Mouse (Mus musculus) small intestine, adult 2 months (tissue): ENCODE measurements around the gene Marf1.

ENCODE experiments used
- CTCF ChIP-seq: fragments of 200-500 bp; IDR thresholded peaks from 2 replicates; pipeline ENCODE4 v1.5.1; 2012; ENCODE audit warnings: low read depth, mild to moderate bottlenecking, control low read depth, inconsistent platforms, low read length, moderate library complexity, mixed read lengths; ENCODE audit not compliant: insufficient replicate concordance, insufficient read length; ENCODE audit errors: extremely low read depth
- POLR2A ChIP-seq: fragments of 200-500 bp; IDR thresholded peaks from 2 replicates; pipeline ENCODE4 v1.6.1; 2012; ENCODE audit warnings: low read depth, mild to moderate bottlenecking, control low read depth, inconsistent platforms, low read length, moderate library complexity

- TF ChIP-seq CTCF (no peak), POLR2A (peak; percentile 95)
These were observed at the start of gene Marf1, which contains the start of gene Nde1 for GRCm38 (mm10) chr16:14162988-14163416.
